In genomic region chr16:57126268-57126667, GRCm38 (mm10) we compare ENCODE assay signal across 32 mouse cellular contexts. TPM values are rescaled to one million over a fixed set of nuclear protein-coding genes. Genes with fewer than 3 reads are reported as not detected.
DNase-seq lines count a peak whose midpoint lies in the region; ATAC-seq and TF ChIP-seq lines count a peak whose summit lies in the region.
"Had no signal": no experiment of that assay in that cellular context is flagged by ENCODE, and none has a peak within 500 bp of the region (broad histone marks: within the 10 kb centered on the region; RNA-seq: fewer than 3 reads in every experiment).

No protein-coding gene starts in this region.

- no peak overlapping the region for H3K4me2 ChIP-seq in liver, embryonic 16.5 days (ENCODE audit: low read depth, low read length)
- no peak overlapping the region for H3K4me2 ChIP-seq in liver, embryonic 12.5 days
- no peak overlapping the region for H3K4me2 ChIP-seq in lung, postnatal 0 days (replicated peaks; ENCODE audit: low read depth, low read length)
- no peak overlapping the region for H3K4me2 ChIP-seq in midbrain, embryonic 16.5 days (ENCODE audit: low read length)
- no peak overlapping the region for H3K4me2 ChIP-seq in hindbrain, postnatal 0 days (ENCODE audit: low read depth, low read length)
- H3K4me2 ChIP-seq: embryonic facial prominence, embryonic 12.5 days; embryonic facial prominence, embryonic 15.5 days; heart, embryonic 11.5 days; hindbrain, embryonic 12.5 days; hindbrain, embryonic 15.5 days; intestine, embryonic 15.5 days had no signal

- no peaks in the 10 kb centered on the region for H3K36me3 ChIP-seq in liver, embryonic 16.5 days (ENCODE audit: control insufficient read depth, insufficient read depth)
- H3K36me3 ChIP-seq in liver, embryonic 12.5 days: peaks cover 15% of the 10 kb centered on the region
- H3K36me3 ChIP-seq in lung, postnatal 0 days (ENCODE audit: insufficient read depth, low read length): no peaks in the 10 kb centered on the region
- peaks cover 8 to 57% of the 10 kb centered on the region in 2 experiments for H3K36me3 ChIP-seq in MEL (ENCODE audit: control insufficient read depth in 1 of 2, insufficient read depth in 2 of 2, low read length in 2 of 2)
- no peaks in the 10 kb centered on the region for H3K36me3 ChIP-seq in midbrain, embryonic 16.5 days (ENCODE audit: control insufficient read depth, insufficient read depth, low read length)
- H3K36me3 ChIP-seq in hindbrain, postnatal 0 days (ENCODE audit: insufficient read depth, low read length): no peaks in the 10 kb centered on the region
- H3K36me3 ChIP-seq: embryonic facial prominence, embryonic 12.5 days; embryonic facial prominence, embryonic 15.5 days; hindbrain, embryonic 12.5 days; hindbrain, embryonic 15.5 days; intestine, embryonic 15.5 days had no signal

- no peaks in the 10 kb centered on the region for H3K27me3 ChIP-seq in liver, embryonic 16.5 days (ENCODE audit: control insufficient read depth, insufficient read depth, low read depth, low read length)
- no peaks in the 10 kb centered on the region for H3K27me3 ChIP-seq in liver, embryonic 12.5 days (replicated peaks)
- H3K27me3 ChIP-seq in lung, postnatal 0 days (replicated peaks; ENCODE audit: insufficient read depth, low read length): no peaks in the 10 kb centered on the region
- no peaks in the 10 kb centered on the region for H3K27me3 ChIP-seq in MEL (ENCODE audit: control insufficient read depth in 1 of 2, insufficient read depth in 2 of 2, low read length in 2 of 2)
- H3K27me3 ChIP-seq in midbrain, embryonic 16.5 days (ENCODE audit: control insufficient read depth, insufficient read depth, low read depth, low read length): no peaks in the 10 kb centered on the region
- H3K27me3 ChIP-seq in hindbrain, postnatal 0 days (ENCODE audit: insufficient read depth, low read length): no peaks in the 10 kb centered on the region
- H3K27me3 ChIP-seq: embryonic facial prominence, embryonic 12.5 days; embryonic facial prominence, embryonic 15.5 days; hindbrain, embryonic 12.5 days; hindbrain, embryonic 15.5 days; intestine, embryonic 15.5 days; Patski had no signal

- TF ChIP-seq POLR2A in MEL (IDR thresholded peaks at IDR 0.05; ENCODE audit: control insufficient read depth in 1 of 2, insufficient read depth in 1 of 2, low read depth in 1 of 2, low read length in 2 of 2, poor library complexity in 1 of 2): no peak

- 50% methylated on average over 4 of the region's 4 CpGs for WGBS in liver, embryonic 16.5 days (ENCODE audit: insufficient replicate concordance)
- 66% methylated on average over 4 of the region's 4 CpGs for WGBS in liver, embryonic 12.5 days (ENCODE audit: insufficient replicate concordance)
- 53% methylated on average over 4 of the region's 4 CpGs for WGBS in lung, postnatal 0 days
- WGBS in midbrain, embryonic 16.5 days: 88% methylated on average over 4 of the region's 4 CpGs
- WGBS in hindbrain, postnatal 0 days: 76% methylated on average over 4 of the region's 4 CpGs

- peak; percentile 35 for DNase-seq in lung, postnatal 0 days (ENCODE audit: low spot score)
- DNase-seq in lung, postnatal 14 days: no peak
- DNase-seq in MEL (ENCODE audit: low read depth, low spot score): no peak
- DNase-seq in hindbrain, postnatal 0 days (ENCODE audit: low spot score): no peak
- DNase-seq: adrenal gland, adult 2 months; adrenal gland, postnatal 14 days; cerebellum, adult 18-20 months; cerebellum, adult 9-10 months; cerebellum, postnatal 14 days; forebrain, postnatal 0 days; gastrocnemius, adult 2 months; gastrocnemius, postnatal 14 days; heart, adult 11 months had no signal

- H3K4me1 ChIP-seq in liver, embryonic 16.5 days (ENCODE audit: control insufficient read depth, low read depth, low read length): peaks cover 15% of the 10 kb centered on the region
- peaks cover 39% of the 10 kb centered on the region for H3K4me1 ChIP-seq in liver, embryonic 12.5 days
- peaks cover 10% of the 10 kb centered on the region; the same call in 1 of the 2 replicates for H3K4me1 ChIP-seq in lung, postnatal 0 days (ENCODE audit: insufficient read depth, low read depth, low read length)
- H3K4me1 ChIP-seq in MEL (ENCODE audit: control insufficient read depth in 1 of 2, insufficient read depth in 2 of 2, low read length in 2 of 2): peaks cover 4 to 12% of the 10 kb centered on the region in 2 experiments; a peak in 3 of 4 replicates
- peaks cover 14% of the 10 kb centered on the region for H3K4me1 ChIP-seq in brown adipose tissue, adult 24 weeks (ENCODE audit: control insufficient read depth, insufficient read depth, insufficient read length, low read length)
- H3K4me1 ChIP-seq in midbrain, embryonic 16.5 days (ENCODE audit: control insufficient read depth, insufficient read depth, low read length): peaks cover 24% of the 10 kb centered on the region
- peaks cover 17% of the 10 kb centered on the region for H3K4me1 ChIP-seq in hindbrain, postnatal 0 days (ENCODE audit: insufficient read depth, low read length)

- peaks cover 75% of the 10 kb centered on the region for H3K79me2 ChIP-seq in MEL (ENCODE audit: control insufficient read depth, insufficient read depth, low read length, poor library complexity)

- TF ChIP-seq RAD21 in MEL (IDR thresholded peaks at IDR 0.05; ENCODE audit: low read depth, low read length): no peak

- TF ChIP-seq CTCF in lung, postnatal 0 days (IDR thresholded peaks at IDR 0.05): no peak
- TF ChIP-seq CTCF in MEL (IDR thresholded peaks at IDR 0.05 in 2 of 3, conservative IDR thresholded peaks at IDR 0.05 in 1 of 3; ENCODE audit: control insufficient read depth in 1 of 3, insufficient read depth in 1 of 3, low read depth in 2 of 3, low read length in 3 of 3, poor library complexity in 1 of 3, severe bottlenecking in 1 of 3): no peak
- no peak for TF ChIP-seq CTCF in hindbrain, postnatal 0 days (IDR thresholded peaks at IDR 0.05; ENCODE audit: low read depth)

- ATAC-seq in liver, embryonic 16.5 days (ENCODE audit: low read depth): no peak
- no peak for ATAC-seq in liver, embryonic 12.5 days
- ATAC-seq in lung, postnatal 0 days: no peak
- ATAC-seq in midbrain, embryonic 16.5 days: no peak
- no peak for ATAC-seq in hindbrain, postnatal 0 days
- ATAC-seq: CD4-positive, CD25-positive, alpha-beta regulatory T cell, adult 4 months; forebrain, embryonic 14.5 days; forebrain, postnatal 0 days; intestine, embryonic 15.5 days; Patski had no signal

- H3K9me3 ChIP-seq in liver, embryonic 16.5 days (replicated peaks; ENCODE audit: control insufficient read depth, low read length): no peaks in the 10 kb centered on the region
- H3K9me3 ChIP-seq in liver, embryonic 12.5 days (replicated peaks): no peaks in the 10 kb centered on the region
- no peaks in the 10 kb centered on the region for H3K9me3 ChIP-seq in lung, postnatal 0 days (ENCODE audit: low read length)
- H3K9me3 ChIP-seq in MEL (replicated peaks; ENCODE audit: insufficient read depth, low read length): no peaks in the 10 kb centered on the region
- no peaks in the 10 kb centered on the region for H3K9me3 ChIP-seq in midbrain, embryonic 16.5 days (replicated peaks; ENCODE audit: control insufficient read depth, low read length, poor library complexity, severe bottlenecking)
- H3K9me3 ChIP-seq in hindbrain, postnatal 0 days (ENCODE audit: low read length): no peaks in the 10 kb centered on the region
- H3K9me3 ChIP-seq: embryonic facial prominence, embryonic 12.5 days; embryonic facial prominence, embryonic 15.5 days; G1E; hindbrain, embryonic 12.5 days; hindbrain, embryonic 15.5 days; intestine, embryonic 15.5 days had no signal

- no peak overlapping the region for H3K4me3 ChIP-seq in liver, embryonic 16.5 days (ENCODE audit: low read depth, low read length)
- H3K4me3 ChIP-seq in liver, embryonic 12.5 days: no peak overlapping the region
- H3K4me3 ChIP-seq in lung, postnatal 0 days (ENCODE audit: low read depth, low read length): no peak overlapping the region
- H3K4me3 ChIP-seq in MEL (ENCODE audit: control insufficient read depth in 1 of 2, insufficient read depth in 1 of 2, low read depth in 2 of 2, low read length in 2 of 2): no peak overlapping the region
- no peak overlapping the region for H3K4me3 ChIP-seq in brown adipose tissue, adult 24 weeks (ENCODE audit: insufficient read depth, low read depth, low read length)
- no peak overlapping the region for H3K4me3 ChIP-seq in midbrain, embryonic 16.5 days (ENCODE audit: low read depth, low read length)
- no peak overlapping the region for H3K4me3 ChIP-seq in hindbrain, postnatal 0 days (ENCODE audit: low read length)
- H3K4me3 ChIP-seq: embryonic facial prominence, embryonic 12.5 days; embryonic facial prominence, embryonic 15.5 days; gastrocnemius, adult 2 months; hindbrain, embryonic 12.5 days; hindbrain, embryonic 15.5 days; intestine, embryonic 15.5 days had no signal

- 0 out of 2 replicates have a peak overlapping the region, but pooled peaks have one; percentile 24 for H3K27ac ChIP-seq in liver, embryonic 16.5 days (ENCODE audit: low read length)
- H3K27ac ChIP-seq in liver, embryonic 12.5 days: no peak overlapping the region
- no peak overlapping the region for H3K27ac ChIP-seq in lung, postnatal 0 days (ENCODE audit: low read length)
- H3K27ac ChIP-seq in MEL (ENCODE audit: control insufficient read depth, low read depth, low read length): no peak overlapping the region
- H3K27ac ChIP-seq in brown adipose tissue, adult 24 weeks (replicated peaks; ENCODE audit: low read depth, low read length): peak overlapping the region; percentile 35; the same call in 1 of the 2 replicates
- no peak overlapping the region for H3K27ac ChIP-seq in midbrain, embryonic 16.5 days (ENCODE audit: low read length)
- no peak overlapping the region for H3K27ac ChIP-seq in hindbrain, postnatal 0 days
- H3K27ac ChIP-seq: embryonic facial prominence, embryonic 12.5 days; embryonic facial prominence, embryonic 15.5 days; gastrocnemius, adult 2 months; hindbrain, embryonic 12.5 days; hindbrain, embryonic 15.5 days; intestine, embryonic 15.5 days had no signal

- H3K9ac ChIP-seq in liver, embryonic 16.5 days (ENCODE audit: low read depth, low read length): no peak overlapping the region
- H3K9ac ChIP-seq in liver, embryonic 12.5 days: no peak overlapping the region
- H3K9ac ChIP-seq in lung, postnatal 0 days (replicated peaks; ENCODE audit: low read depth): no peak overlapping the region
- H3K9ac ChIP-seq in MEL (ENCODE audit: control insufficient read depth, low read depth, low read length, poor library complexity, severe bottlenecking): no peak overlapping the region
- H3K9ac ChIP-seq in midbrain, embryonic 16.5 days (ENCODE audit: low read depth, low read length): no peak overlapping the region
- no peak overlapping the region for H3K9ac ChIP-seq in hindbrain, postnatal 0 days (replicated peaks; ENCODE audit: low read length)
- H3K9ac ChIP-seq: embryonic facial prominence, embryonic 12.5 days; embryonic facial prominence, embryonic 15.5 days; forebrain, postnatal 0 days; hindbrain, embryonic 12.5 days; hindbrain, embryonic 15.5 days; intestine, embryonic 15.5 days had no signal

- no peak for TF ChIP-seq EP300 in lung, postnatal 0 days (IDR thresholded peaks at IDR 0.05)
- TF ChIP-seq EP300 in MEL (IDR thresholded peaks at IDR 0.05; ENCODE audit: low read depth in 1 of 2, low read length in 2 of 2): no peak

RNA-seq across cellular contexts. Expression of gene Tomm70a, which starts 4.8 kb away (rescaled TPM):
- 18.3 and 19.5 TPM in 2 replicates for polyA plus RNA-seq in liver, embryonic 16.5 days (2015; fragmentation: Nextera tagmentation; extraction: Ambion mirVana)
- 50.7 and 51.2 TPM in 2 replicates for polyA plus RNA-seq in liver, embryonic 12.5 days (2016; fragmentation: Nextera tagmentation; extraction: Ambion mirVana)
- polyA plus RNA-seq in lung, postnatal 0 days (2015; fragmentation: Nextera tagmentation; extraction: Ambion mirVana): 17.2 and 17.7 TPM in 2 replicates
- 123 and 124 TPM in 2 replicates for total RNA-seq in MEL (2012; rRNA removed)
- 100 to 1,000 TPM in 1 of 2 experiments, 10 to 100 TPM in 1; 97.4 to 162 TPM for polyA plus RNA-seq in MEL (2012; ENCODE audit: insufficient read depth in 1 of 2, insufficient read length in 2 of 2, low read depth in 1 of 2, low replicate concordance in 2 of 2, missing spikeins in 1 of 2)
- polyA plus RNA-seq in brown adipose tissue, adult 24 weeks (2012; ENCODE audit: insufficient read depth, insufficient read length, missing spikeins): 34.9 and 35.8 TPM in 2 replicates
- 63.0 and 66.3 TPM in 2 replicates for polyA plus RNA-seq in midbrain, embryonic 16.5 days (2015; fragmentation: Nextera tagmentation; extraction: Ambion mirVana)
- total RNA-seq in hindbrain, postnatal 0 days (2014; rRNA removed): 87.8 and 92.3 TPM in 2 replicates
- 55.9 and 59.4 TPM in 2 replicates for polyA plus RNA-seq in hindbrain, postnatal 0 days (2015; fragmentation: Nextera tagmentation; extraction: Ambion mirVana)

RNA-seq across cellular contexts. Expression of gene Nit2, which starts 40.9 kb away (rescaled TPM):
- 47.4 and 48.0 TPM in 2 replicates for polyA plus RNA-seq in liver, embryonic 16.5 days (2015; fragmentation: Nextera tagmentation; extraction: Ambion mirVana)
- polyA plus RNA-seq in liver, embryonic 12.5 days (2016; fragmentation: Nextera tagmentation; extraction: Ambion mirVana): 42.5 and 42.6 TPM in 2 replicates
- polyA plus RNA-seq in lung, postnatal 0 days (2015; fragmentation: Nextera tagmentation; extraction: Ambion mirVana): 35.8 and 40.0 TPM in 2 replicates
- 32.2 and 33.6 TPM in 2 replicates for total RNA-seq in MEL (2012; rRNA removed)
- polyA plus RNA-seq in MEL (2012; ENCODE audit: insufficient read depth in 1 of 2, insufficient read length in 2 of 2, low read depth in 1 of 2, low replicate concordance in 2 of 2, missing spikeins in 1 of 2): 10 to 100 TPM in 1 of 2 experiments, not detected in 1; 38.9 TPM
- 96.0 and 102 TPM in 2 replicates for polyA plus RNA-seq in brown adipose tissue, adult 24 weeks (2012; ENCODE audit: insufficient read depth, insufficient read length, missing spikeins)
- polyA plus RNA-seq in midbrain, embryonic 16.5 days (2015; fragmentation: Nextera tagmentation; extraction: Ambion mirVana): 44.9 and 60.4 TPM in 2 replicates
- 20.1 and 33.0 TPM in 2 replicates for total RNA-seq in hindbrain, postnatal 0 days (2014; rRNA removed)
- 56.3 and 62.5 TPM in 2 replicates for polyA plus RNA-seq in hindbrain, postnatal 0 days (2015; fragmentation: Nextera tagmentation; extraction: Ambion mirVana)

RNA-seq across cellular contexts. Expression of gene Tmem45a2, which starts 55.1 kb away (rescaled TPM):
- 0.13 and 0.27 TPM in 2 replicates for polyA plus RNA-seq in liver, embryonic 16.5 days (2015; fragmentation: Nextera tagmentation; extraction: Ambion mirVana)
- 0.08 TPM in 1 of 2 replicates, not detected in the other for polyA plus RNA-seq in liver, embryonic 12.5 days (2016; fragmentation: Nextera tagmentation; extraction: Ambion mirVana)
- polyA plus RNA-seq in lung, postnatal 0 days (2015; fragmentation: Nextera tagmentation; extraction: Ambion mirVana): 0.06 TPM in 1 of 2 replicates, not detected in the other
- total RNA-seq in MEL (2012; rRNA removed): not detected in 2 replicates
- polyA plus RNA-seq in MEL (2012; ENCODE audit: insufficient read depth in 1 of 2, insufficient read length in 2 of 2, low read depth in 1 of 2, low replicate concordance in 2 of 2, missing spikeins in 1 of 2): under 1 TPM in 1 of 2 experiments, not detected in 1; 0.04 TPM
- polyA plus RNA-seq in brown adipose tissue, adult 24 weeks (2012; ENCODE audit: insufficient read depth, insufficient read length, missing spikeins): not detected in 2 replicates
- not detected in 2 replicates for polyA plus RNA-seq in midbrain, embryonic 16.5 days (2015; fragmentation: Nextera tagmentation; extraction: Ambion mirVana)
- total RNA-seq in hindbrain, postnatal 0 days (2014; rRNA removed): 0.47 TPM in 1 of 2 replicates, not detected in the other
- 0.23 and 0.35 TPM in 2 replicates for polyA plus RNA-seq in hindbrain, postnatal 0 days (2015; fragmentation: Nextera tagmentation; extraction: Ambion mirVana)
- total RNA-seq: adrenal gland, adult 2 months; gastrocnemius, adult 2 months; gastrocnemius, postnatal 14 days; gastrocnemius, postnatal 4 days; heart, adult 8-10 months; heart, postnatal 25 days had no signal
- polyA plus RNA-seq: adrenal gland, adult 2 months; C2C12; CD4-positive, CD25-positive, alpha-beta regulatory T cell, adult 4 months; forebrain, embryonic 11.5 days; forebrain, embryonic 14.5 days; forebrain, postnatal 0 days; G1E; heart, embryonic 11.5 days; intestine, embryonic 15.5 days; Patski had no signal

Comparison
In these comparisons a context has a peak if more than half of its experiments do, and no peak if none do; other contexts are left out.
1. H3K27ac ChIP-seq: peak in liver, embryonic 16.5 days (single experiment) and brown adipose tissue, adult 24 weeks (single experiment); none in liver, embryonic 12.5 days (single experiment), lung, postnatal 0 days (single experiment), MEL (single experiment), midbrain, embryonic 16.5 days (single experiment) and hindbrain, postnatal 0 days (single experiment).